Mouse (Mus musculus): ENCODE results near the gene Id4. TPM values are rescaled to one million over a fixed set of nuclear protein-coding genes. Genes with fewer than 3 reads are reported as not detected.

Gene Id4
- polyA plus RNA-seq, 1 experiment from 2014 or later = 13.7 TPM

GRCm38 (mm10) chr13:48255026-48255425 is 6.0 kb upstream of the Id4 start:
- no peak for ATAC-seq (ENCODE audit: low FRiP score, low TSS enrichment)
- peaks cover 5% of the 10 kb centered on the region; the same call in 1 of the 2 replicates for H3K9me3 ChIP-seq (ENCODE audit: low read length)
- no peaks in the 10 kb centered on the region for H3K27me3 ChIP-seq (ENCODE audit: insufficient read depth, low read length)
- no peak overlapping the region for H3K4me2 ChIP-seq (replicated peaks; ENCODE audit: low read depth, low read length)
- no peaks in the 10 kb centered on the region; the same call in 1 of the 2 replicates for H3K4me1 ChIP-seq (ENCODE audit: insufficient read depth, low read length)
- no peak overlapping the region for H3K9ac ChIP-seq (replicated peaks; ENCODE audit: low read length)
- no peaks in the 10 kb centered on the region for H3K36me3 ChIP-seq (ENCODE audit: insufficient read depth, low read length)
- WGBS = 87% methylated on average over 8 of the region's 8 CpGs
- no peak overlapping the region for H3K27ac ChIP-seq (ENCODE audit: low read length)
- H3K4me3 ChIP-seq (ENCODE audit: low read length) = no peak overlapping the region

- Histone ChIP-seq H3K9ac (replicated peaks; ENCODE audit: low read length) (peak overlapping the region; percentile 95), H3K36me3 (ENCODE audit: insufficient read depth, low read length) (no peaks in the 10 kb centered on the region), H3K4me2 (replicated peaks; ENCODE audit: low read depth, low read length) (peak overlapping the region; percentile 59), H3K4me1 (ENCODE audit: insufficient read depth, low read length) (peaks cover 7% of the 10 kb centered on the region; the same call in 1 of the 2 replicates), H3K27ac (ENCODE audit: low read length) (peak overlapping the region; percentile 95), H3K9me3 (ENCODE audit: low read length) (no peaks in the 10 kb centered on the region), H3K27me3 (ENCODE audit: insufficient read depth, low read length) (no peaks in the 10 kb centered on the region), H3K4me3 (ENCODE audit: low read length) (peak overlapping the region; percentile 91)
- under 1% methylated on average over 89 of the region's 98 CpGs for WGBS
- peak; percentile 39; the same call in 1 of the 2 replicates for ATAC-seq (ENCODE audit: low FRiP score, low TSS enrichment)
These were observed 553 bp downstream of the Id4 start for GRCm38 (mm10) chr13:48261341-48262221.

- Histone ChIP-seq H3K4me3 (ENCODE audit: low read length) (peak overlapping the region; percentile 91), H3K9ac (replicated peaks; ENCODE audit: low read length) (peak overlapping the region; percentile 95), H3K27ac (ENCODE audit: low read length) (peak overlapping the region; percentile 95), H3K36me3 (ENCODE audit: insufficient read depth, low read length) (no peaks in the 10 kb centered on the region), H3K9me3 (ENCODE audit: low read length) (no peaks in the 10 kb centered on the region), H3K4me2 (replicated peaks; ENCODE audit: low read depth, low read length) (peak overlapping the region; percentile 59), H3K27me3 (ENCODE audit: insufficient read depth, low read length) (no peaks in the 10 kb centered on the region), H3K4me1 (ENCODE audit: insufficient read depth, low read length) (peaks cover 7% of the 10 kb centered on the region; the same call in 1 of the 2 replicates)
- under 1% methylated on average over 25 of the region's 25 CpGs for WGBS
- peak; percentile 39 for ATAC-seq (ENCODE audit: low FRiP score, low TSS enrichment)
These were observed 1.5 kb downstream of the Id4 start for GRCm38 (mm10) chr13:48262451-48262969.

GRCm38 (mm10) chr13:48265029-48265428 is 4.0 kb downstream of the Id4 start:
- H3K27ac ChIP-seq (ENCODE audit: low read length) = no peak overlapping the region
- peak overlapping the region; percentile 27 for H3K4me3 ChIP-seq (ENCODE audit: low read length)
- H3K9me3 ChIP-seq (ENCODE audit: low read length) = no peaks in the 10 kb centered on the region
- peak overlapping the region; percentile 19 for H3K4me2 ChIP-seq (replicated peaks; ENCODE audit: low read depth, low read length)
- H3K9ac ChIP-seq (replicated peaks; ENCODE audit: low read length) = no peak overlapping the region
- ATAC-seq (ENCODE audit: low FRiP score, low TSS enrichment) = no peak
- H3K27me3 ChIP-seq (ENCODE audit: insufficient read depth, low read length) = no peaks in the 10 kb centered on the region
- no peaks in the 10 kb centered on the region for H3K36me3 ChIP-seq (ENCODE audit: insufficient read depth, low read length)
- peaks cover 7% of the 10 kb centered on the region; the same call in 1 of the 2 replicates for H3K4me1 ChIP-seq (ENCODE audit: insufficient read depth, low read length)
- WGBS = 55% methylated on average over 6 of the region's 6 CpGs

- ATAC-seq (ENCODE audit: low FRiP score, low TSS enrichment) = peak; percentile 94
- 6% methylated on average over 15 of the region's 15 CpGs for WGBS
- Histone ChIP-seq H3K27ac (ENCODE audit: low read length) (no peak overlapping the region), H3K36me3 (ENCODE audit: insufficient read depth, low read length) (no peaks in the 10 kb centered on the region), H3K9me3 (ENCODE audit: low read length) (no peaks in the 10 kb centered on the region), H3K9ac (replicated peaks; ENCODE audit: low read length) (0 out of 2 replicates have a peak overlapping the region, but pooled peaks have one; percentile 6), H3K4me2 (replicated peaks; ENCODE audit: low read depth, low read length) (peak overlapping the region; percentile 55), H3K27me3 (ENCODE audit: insufficient read depth, low read length) (no peaks in the 10 kb centered on the region), H3K4me3 (ENCODE audit: low read length) (peak overlapping the region; percentile 29), H3K4me1 (ENCODE audit: insufficient read depth, low read length) (no peaks in the 10 kb centered on the region)
These were observed 12.5 kb downstream of the Id4 start for GRCm38 (mm10) chr13:48273451-48274069.

- H3K9ac ChIP-seq (replicated peaks; ENCODE audit: low read length) = no peak overlapping the region
- H3K27me3 ChIP-seq (ENCODE audit: insufficient read depth, low read length) = no peaks in the 10 kb centered on the region
- H3K4me1 ChIP-seq (ENCODE audit: insufficient read depth, low read length) = no peaks in the 10 kb centered on the region
- H3K36me3 ChIP-seq (ENCODE audit: insufficient read depth, low read length) = no peaks in the 10 kb centered on the region
- no peak overlapping the region for H3K4me3 ChIP-seq (ENCODE audit: low read length)
- 72% methylated on average over 1 of the region's 1 CpGs for WGBS
- H3K27ac ChIP-seq (ENCODE audit: low read length) = no peak overlapping the region
- ATAC-seq (ENCODE audit: low FRiP score, low TSS enrichment) = peak; percentile 46; the same call in 1 of the 2 replicates
- H3K9me3 ChIP-seq (ENCODE audit: low read length) = no peaks in the 10 kb centered on the region
- no peak overlapping the region for H3K4me2 ChIP-seq (replicated peaks; ENCODE audit: low read depth, low read length)
These were observed 13.1 kb downstream of the Id4 start for GRCm38 (mm10) chr13:48274107-48274506.

- no peaks in the 10 kb centered on the region for H3K36me3 ChIP-seq (ENCODE audit: insufficient read depth, low read length)
- no peaks in the 10 kb centered on the region for H3K27me3 ChIP-seq (ENCODE audit: insufficient read depth, low read length)
- H3K27ac ChIP-seq (ENCODE audit: low read length) = no peak overlapping the region
- H3K9ac ChIP-seq (replicated peaks; ENCODE audit: low read length) = no peak overlapping the region
- ATAC-seq (ENCODE audit: low FRiP score, low TSS enrichment) = no peak
- H3K4me2 ChIP-seq (replicated peaks; ENCODE audit: low read depth, low read length) = no peak overlapping the region
- no peaks in the 10 kb centered on the region for H3K4me1 ChIP-seq (ENCODE audit: insufficient read depth, low read length)
- H3K4me3 ChIP-seq (ENCODE audit: low read length) = no peak overlapping the region
- no peaks in the 10 kb centered on the region for H3K9me3 ChIP-seq (ENCODE audit: low read length)
- 79% methylated on average over 7 of the region's 7 CpGs for WGBS
These were observed 16.0 kb downstream of the Id4 start for GRCm38 (mm10) chr13:48276981-48277380.

GRCm38 (mm10) chr13:48284426-48284825 is 23.4 kb downstream of the Id4 start:
- Histone ChIP-seq H3K4me2 (replicated peaks; ENCODE audit: low read depth, low read length) (no peak overlapping the region), H3K36me3 (ENCODE audit: insufficient read depth, low read length) (no peaks in the 10 kb centered on the region), H3K27me3 (ENCODE audit: insufficient read depth, low read length) (no peaks in the 10 kb centered on the region), H3K4me1 (ENCODE audit: insufficient read depth, low read length) (no peaks in the 10 kb centered on the region), H3K27ac (ENCODE audit: low read length) (no peak overlapping the region), H3K9me3 (ENCODE audit: low read length) (0 out of 2 replicates have a peak, but pooled peaks cover 4% of the 10 kb centered on the region), H3K9ac (replicated peaks; ENCODE audit: low read length) (no peak overlapping the region), H3K4me3 (ENCODE audit: low read length) (no peak overlapping the region)
- no peak for ATAC-seq (ENCODE audit: low FRiP score, low TSS enrichment)
- WGBS = 89% methylated on average over 9 of the region's 9 CpGs

- Histone ChIP-seq H3K4me1 (ENCODE audit: insufficient read depth, low read length) (peaks cover 6% of the 10 kb centered on the region; the same call in 1 of the 2 replicates), H3K27me3 (ENCODE audit: insufficient read depth, low read length) (no peaks in the 10 kb centered on the region), H3K36me3 (ENCODE audit: insufficient read depth, low read length) (no peaks in the 10 kb centered on the region), H3K9me3 (ENCODE audit: low read length) (0 out of 2 replicates have a peak, but pooled peaks cover 4% of the 10 kb centered on the region), H3K27ac (ENCODE audit: low read length) (no peak overlapping the region), H3K4me3 (ENCODE audit: low read length) (no peak overlapping the region), H3K4me2 (replicated peaks; ENCODE audit: low read depth, low read length) (no peak overlapping the region), H3K9ac (replicated peaks; ENCODE audit: low read length) (no peak overlapping the region)
- no peak for ATAC-seq (ENCODE audit: low FRiP score, low TSS enrichment)
- 70% methylated on average over 9 of the region's 9 CpGs for WGBS
These were observed 24.1 kb downstream of the Id4 start for GRCm38 (mm10) chr13:48284918-48285693.
